Mouse (Mus musculus): ENCODE results near the gene Serpinc1.
"Not testable (repeated sequence)": the region's sequence is repeated elsewhere in the genome, so short reads cannot be mapped to it uniquely, and the experiment has no call there.

Serpinc1 gene

DNA sequence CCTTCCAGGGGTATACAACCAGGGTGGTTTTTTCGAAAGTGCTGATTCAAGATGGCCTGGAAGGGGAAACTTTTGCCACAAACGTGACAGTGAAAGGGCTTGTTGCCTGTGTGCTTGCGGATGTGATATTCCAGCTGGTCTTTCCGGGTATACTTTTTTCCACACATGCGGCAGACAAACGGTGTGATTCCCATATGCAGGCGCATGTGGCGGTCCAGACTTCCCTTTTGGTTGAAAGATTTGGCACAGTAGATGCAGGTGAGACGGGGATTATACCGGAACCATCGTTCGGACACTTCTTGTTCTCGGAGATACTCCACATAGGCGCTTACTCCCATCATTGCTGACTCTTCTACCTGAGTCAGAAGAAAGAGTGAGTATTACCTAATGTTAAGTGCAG is 41.7 kb downstream of the Serpinc1 start:
- DNase-seq (ENCODE audit: low read depth in 2 of 2, low spot score in 2 of 2): no peak

DNA sequence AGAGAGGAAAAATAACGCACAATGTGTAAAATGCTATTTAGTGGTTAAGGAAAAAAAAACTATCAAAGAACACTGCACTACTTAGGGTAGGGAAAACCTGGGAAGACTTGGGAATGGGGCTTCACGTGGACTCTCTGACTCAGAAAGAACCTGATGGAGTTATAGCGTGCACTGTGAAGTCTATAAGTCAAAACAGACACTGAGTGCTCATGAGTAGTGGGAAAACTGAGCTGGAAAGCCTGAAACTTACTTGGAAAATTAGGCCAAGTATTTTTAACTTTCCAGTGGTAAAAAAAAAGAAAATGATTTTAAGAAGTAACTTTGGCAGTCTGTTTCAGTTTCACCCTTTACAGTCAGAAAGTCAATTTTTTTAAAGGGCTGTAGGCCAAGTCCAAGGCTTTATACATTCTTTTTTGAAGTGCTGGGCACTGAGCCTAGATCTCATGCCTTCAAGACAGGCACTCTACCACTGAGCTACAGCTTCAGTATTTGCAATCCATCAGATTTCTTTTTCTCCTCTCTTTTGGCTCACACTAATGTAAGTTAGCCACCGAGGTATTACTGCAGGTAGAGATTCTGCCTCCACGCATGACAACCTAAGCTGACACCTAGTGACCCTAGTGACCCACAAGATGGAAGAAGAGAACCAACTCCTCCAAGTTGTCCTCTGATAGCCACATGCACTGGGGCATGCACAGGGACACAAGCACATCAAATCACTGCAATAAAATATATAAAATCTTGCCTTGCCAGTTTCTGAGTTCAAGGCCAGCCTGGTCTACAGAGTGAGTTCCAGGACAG is 47.2 kb downstream of the Serpinc1 start:
- no peak for DNase-seq (ENCODE audit: low read depth in 2 of 2, low spot score in 2 of 2)

DNA sequence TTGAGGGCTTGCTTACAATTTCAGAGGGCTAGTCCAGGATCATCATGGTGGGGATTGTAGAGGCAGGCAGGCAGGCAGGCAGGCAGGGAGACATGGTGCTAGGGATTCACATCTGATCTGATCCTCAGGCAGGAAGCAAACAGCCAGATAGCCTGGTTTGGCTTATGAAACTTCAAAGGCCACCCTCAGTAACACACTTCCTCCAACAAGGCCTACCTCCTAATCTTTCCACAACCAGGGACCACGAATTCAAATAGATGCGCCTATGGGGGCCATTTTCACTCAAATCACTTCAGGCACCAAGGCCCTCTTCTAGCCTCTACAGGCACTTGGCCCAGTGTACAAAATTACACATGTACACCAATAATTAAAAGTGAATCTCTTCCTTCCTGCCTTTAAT is 48.8 kb downstream of the Serpinc1 start:
- DNase-seq (ENCODE audit: low read depth in 2 of 2, low spot score in 2 of 2): no peak

DNA sequence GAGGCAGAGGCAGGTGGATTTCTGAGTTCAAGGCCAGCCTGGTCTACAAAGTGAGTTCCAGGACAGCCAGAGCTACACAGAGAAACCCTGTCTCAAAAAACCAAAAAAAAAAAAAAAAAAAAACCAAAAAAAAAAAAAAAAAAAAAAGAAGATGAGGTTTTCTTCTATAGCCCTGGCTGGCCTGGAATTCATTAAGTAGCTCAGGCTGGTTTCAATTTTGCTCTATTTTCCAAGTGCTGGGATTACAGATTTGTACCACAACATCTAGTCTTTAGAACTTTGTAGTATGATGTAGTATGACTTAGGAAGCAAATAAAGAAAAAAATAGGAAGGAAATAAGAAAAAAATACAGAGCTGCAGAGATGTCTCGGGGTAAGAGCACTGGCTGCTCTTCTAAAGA is 50.0 kb downstream of the Serpinc1 start:
- not testable (repeated sequence) for DNase-seq (ENCODE audit: low read depth in 2 of 2, low spot score in 2 of 2)

DNA sequence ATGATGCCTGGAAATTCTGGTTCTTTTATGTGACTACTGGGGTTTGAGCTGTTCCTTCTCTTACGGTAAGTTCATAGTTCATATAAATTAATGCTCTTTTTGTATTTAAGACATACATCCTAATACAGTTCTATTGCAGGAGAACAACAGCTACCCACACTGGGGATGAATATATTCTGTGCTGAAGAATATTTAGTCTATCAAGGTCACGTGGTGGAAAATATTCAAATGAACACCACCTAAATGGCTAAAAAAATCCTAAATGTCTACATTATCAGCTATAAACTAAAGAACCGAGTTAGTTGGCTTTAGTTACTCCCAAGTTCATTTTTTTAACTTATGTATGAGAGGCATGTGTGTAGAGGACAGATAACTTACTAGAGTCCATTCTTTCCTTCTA is 51.7 kb downstream of the Serpinc1 start:
- DNase-seq (ENCODE audit: low read depth in 2 of 2, low spot score in 2 of 2): no peak

DNA sequence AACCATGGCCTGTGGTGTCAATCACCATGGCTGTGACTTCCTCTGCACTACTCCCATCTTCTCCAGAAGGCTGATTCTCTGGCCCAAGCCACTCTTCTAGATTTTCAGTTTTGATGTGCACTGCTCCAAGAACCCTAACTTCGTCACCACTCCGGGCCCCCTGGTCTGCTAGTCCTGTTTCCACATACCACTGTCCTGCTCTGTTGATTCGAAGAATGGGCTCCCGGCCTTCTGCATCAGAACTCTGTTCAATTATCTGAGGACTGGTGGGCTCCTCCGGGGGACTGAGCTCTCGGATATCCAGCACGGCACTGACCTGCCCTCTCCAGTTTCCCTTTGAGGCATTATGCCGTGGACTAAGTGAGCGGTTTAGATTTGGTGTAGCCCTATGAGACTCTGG is 53.5 kb downstream of the Serpinc1 start:
- no peak for DNase-seq (ENCODE audit: low read depth in 2 of 2, low spot score in 2 of 2)

DNA sequence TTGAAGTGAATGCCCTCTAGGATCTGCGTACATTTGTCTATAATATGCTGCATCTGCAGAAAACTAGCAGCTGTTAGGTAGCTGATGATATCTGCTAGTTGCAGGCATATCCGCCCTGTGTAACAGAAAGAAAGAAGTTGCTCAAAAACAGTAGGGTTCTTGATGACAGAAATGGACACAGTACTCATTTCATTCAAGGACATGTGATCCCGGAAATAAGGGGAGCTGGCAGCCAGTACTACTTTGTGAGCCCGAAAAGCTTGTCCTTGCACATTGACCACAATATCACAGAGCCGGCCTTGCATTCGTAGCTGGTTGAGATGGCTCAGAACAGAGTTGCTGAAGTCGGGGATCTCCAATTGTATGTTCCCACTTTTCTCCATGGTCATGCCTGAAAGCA is 54.0 kb downstream of the Serpinc1 start:
- no peak for DNase-seq (ENCODE audit: low read depth in 2 of 2, low spot score in 2 of 2)

DNA sequence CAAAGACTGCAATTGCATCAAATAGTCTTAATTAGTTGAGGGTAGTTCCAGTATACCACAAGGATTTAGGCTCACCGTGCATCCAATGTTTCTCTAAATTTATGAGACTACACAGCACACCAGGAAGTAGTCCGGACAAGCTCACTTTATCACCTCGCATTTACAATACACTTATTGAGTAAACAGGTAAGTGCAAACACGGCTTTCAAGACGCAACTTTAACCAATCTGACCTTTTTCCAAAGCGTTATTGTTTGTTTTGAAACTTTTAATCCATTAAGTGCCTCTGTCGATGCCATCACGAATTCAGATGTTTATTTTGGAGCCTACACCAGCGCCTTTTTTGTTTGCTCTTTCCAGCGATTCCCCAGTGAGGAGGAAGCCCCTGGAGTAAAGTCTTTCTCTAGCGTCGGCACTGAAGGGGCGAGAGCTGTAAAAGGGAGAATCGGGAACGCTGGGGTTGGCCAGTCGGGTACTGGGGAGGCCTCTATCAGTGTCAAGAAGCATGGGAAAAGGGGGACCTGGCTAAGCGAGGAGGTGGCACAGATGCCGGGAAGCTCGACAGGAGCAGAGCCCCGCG is 55.6 kb downstream of the Serpinc1 start:
- DNase-seq (ENCODE audit: low read depth in 2 of 2, low spot score in 2 of 2): no peak

DNA sequence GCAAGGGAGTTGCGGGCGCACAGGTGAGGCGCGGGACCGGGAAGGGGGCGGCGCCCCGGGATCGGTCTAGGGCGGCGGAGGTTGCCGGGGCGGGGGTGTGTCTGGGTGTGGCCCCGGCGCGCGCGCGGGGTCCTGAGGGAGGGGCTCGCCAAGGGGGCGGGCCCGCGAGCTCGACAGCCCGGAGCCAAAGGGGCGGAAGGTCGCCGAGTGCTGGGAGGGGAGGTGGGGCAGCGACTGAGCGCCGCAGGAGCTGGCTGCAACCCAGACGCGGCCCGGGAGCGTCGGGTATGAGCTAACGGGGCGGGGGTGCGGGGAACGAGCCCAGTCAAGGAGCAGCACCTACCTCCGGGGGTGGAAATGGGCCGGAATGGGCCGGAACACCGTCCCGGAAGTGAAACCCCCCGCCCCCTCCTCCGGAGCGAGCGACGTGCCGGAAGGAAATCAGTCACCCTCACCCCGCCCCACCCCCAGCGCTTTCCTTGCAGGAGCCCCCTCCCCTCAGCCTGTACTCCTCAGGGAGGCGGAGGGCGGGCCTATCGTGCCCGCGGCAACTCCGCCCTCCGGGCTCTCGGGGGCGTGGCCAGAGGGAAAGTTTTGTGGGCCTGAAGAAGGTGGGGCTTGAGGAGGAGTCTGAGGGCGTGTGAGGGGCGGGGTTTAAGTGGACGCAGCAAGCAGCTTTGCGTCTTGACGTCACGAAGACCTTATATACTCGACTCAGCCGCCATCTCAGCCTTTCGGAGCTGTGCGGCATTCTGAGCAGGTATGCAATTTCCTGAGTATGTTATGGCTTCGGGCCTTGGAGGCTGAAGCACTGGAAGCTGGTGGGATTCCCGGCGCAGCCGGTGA is 56.3 kb downstream of the Serpinc1 start, which contains the start of gene Zbtb37:
Gene Zbtb37 (minus strand): TSS at position 415 of the 846 bp plus-strand sequence.
- DNase-seq (ENCODE audit: low read depth in 2 of 2, low spot score in 2 of 2): peak; percentile 96 to 97

DNA sequence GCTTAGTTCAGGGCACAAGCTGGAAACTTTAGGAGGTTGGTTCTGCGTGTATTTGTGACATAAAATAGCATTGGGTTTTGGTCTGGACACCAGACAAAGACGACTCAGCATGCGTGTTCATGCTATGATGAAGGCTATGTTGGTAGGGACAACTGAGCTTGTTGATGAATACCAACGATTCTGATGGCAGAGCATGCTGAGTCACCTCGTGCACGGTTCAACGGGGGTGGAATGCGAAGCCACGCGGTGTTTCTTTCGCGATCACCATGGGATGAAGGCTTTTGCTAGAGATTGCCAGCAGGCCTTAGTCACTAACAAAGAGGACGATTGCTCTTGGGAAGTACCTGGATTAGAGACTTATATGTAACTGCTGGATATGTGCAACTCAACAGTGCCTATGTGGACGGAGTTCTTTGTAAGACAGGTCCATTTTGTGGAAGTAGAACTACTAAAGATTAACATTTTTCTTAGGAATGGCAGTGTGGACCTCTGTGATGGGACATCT is 56.9 kb downstream of the Serpinc1 start:
- no peak for DNase-seq (ENCODE audit: low read depth in 2 of 2, low spot score in 2 of 2)

DNA sequence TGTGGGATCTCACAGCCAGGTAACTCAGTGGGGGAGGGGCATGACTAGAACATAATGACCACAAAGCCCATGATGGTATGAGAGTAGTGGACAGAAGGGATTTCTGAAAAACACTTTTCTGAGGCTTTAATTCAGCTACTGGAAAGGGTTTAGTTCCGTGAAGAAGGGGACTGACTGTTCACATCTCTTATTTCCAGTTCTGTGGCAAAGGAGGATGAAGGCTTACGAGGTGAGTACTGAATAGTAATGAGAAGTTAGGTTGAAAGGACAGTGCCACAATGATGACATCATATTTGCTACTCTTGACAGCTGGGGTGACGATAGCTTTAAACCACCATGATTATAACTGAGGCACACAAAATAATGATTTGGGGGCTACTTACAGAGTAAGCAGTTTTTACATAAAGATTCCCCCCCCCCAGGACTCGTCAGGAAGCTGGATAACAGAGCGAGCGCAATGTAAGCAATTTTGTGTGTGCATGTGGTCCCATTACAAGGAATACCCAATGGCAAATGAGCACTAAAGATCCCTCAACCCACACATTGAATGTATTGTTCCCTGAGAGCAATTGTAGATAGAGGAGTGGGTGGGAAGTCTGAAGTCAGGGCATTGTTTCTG is 57.5 kb downstream of the Serpinc1 start:
- DNase-seq (ENCODE audit: low read depth in 2 of 2, low spot score in 2 of 2): no peak

DNA sequence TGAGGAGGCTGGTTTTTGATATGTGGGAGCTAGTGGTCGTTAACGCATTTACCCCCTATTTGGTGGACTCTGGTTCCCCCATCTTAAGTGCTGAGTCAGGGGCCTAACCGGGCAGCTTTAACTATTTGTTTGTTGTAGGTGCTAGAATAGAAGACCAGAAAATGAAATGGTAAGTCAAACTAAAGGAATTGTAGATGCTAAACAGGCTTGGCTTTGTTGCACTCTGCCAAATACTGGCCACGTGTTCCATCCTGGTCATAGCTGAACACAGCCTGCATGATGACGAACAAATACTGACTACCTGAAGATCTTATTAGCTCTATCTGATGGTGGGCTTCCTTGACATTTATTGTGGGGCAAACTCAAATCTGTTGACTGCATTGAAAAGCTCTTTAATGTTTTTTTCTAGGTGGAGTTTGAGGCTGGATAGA is 58.0 kb downstream of the Serpinc1 start:
- no peak for DNase-seq (ENCODE audit: low read depth in 2 of 2, low spot score in 2 of 2)

DNA sequence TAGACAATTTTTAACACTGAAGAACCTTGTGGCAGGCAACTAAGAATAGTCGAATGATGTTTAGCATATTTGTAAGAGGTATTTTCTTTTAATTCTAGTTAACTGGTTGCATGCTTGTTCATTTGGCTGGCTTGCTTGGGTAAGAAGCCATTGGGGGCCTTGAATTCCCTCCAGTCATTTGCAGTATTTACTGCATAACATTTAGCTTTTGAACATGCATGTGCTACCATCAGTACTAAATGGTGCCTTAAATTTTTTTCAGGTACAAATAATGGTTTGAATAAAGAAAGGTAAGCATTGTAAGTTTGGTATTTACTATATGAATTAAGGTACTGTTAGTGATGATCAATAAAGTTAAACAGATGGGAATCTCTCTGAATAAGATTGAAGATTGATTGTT is 58.6 kb downstream of the Serpinc1 start:
- DNase-seq (ENCODE audit: low read depth in 2 of 2, low spot score in 2 of 2): no peak

DNA sequence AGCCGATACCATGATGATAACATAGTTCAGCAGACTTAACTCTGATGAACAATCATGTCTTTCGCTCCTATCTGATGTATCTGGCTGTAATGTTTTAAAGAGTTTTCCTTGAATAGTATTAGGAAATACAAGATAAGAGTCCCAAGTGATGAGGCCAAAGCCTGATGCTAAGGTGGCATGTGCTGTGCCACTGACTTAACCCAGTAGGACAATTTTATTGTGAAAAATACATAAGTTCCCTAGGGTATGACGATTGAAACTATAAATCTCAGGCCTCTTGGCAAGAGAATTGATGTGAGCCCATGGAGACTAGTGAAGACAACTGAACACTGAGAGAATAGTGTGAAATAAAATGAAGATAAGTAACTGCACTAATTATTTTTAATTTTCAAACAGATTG is 59.2 kb downstream of the Serpinc1 start:
- DNase-seq (ENCODE audit: low read depth in 2 of 2, low spot score in 2 of 2): no peak

DNA sequence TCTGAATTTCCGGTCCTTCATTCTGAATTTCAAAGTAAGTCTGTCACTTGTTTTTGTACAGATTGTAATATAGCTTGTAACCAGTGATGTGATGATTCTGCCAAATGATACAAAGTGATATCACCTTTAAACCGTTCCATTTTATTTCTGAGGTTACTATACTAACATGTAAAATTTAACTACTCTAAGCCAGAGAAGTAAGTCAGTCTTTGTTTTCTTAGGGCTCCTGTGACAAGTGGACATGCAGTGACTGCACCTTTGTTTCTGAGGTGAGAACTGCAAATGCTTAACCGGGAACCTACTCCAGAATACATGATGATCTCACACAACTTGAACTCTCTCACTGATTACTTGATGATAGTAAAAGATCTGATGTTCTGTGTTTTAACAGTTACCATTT is 59.6 kb downstream of the Serpinc1 start:
- no peak for DNase-seq (ENCODE audit: low read depth in 2 of 2, low spot score in 2 of 2)

DNA sequence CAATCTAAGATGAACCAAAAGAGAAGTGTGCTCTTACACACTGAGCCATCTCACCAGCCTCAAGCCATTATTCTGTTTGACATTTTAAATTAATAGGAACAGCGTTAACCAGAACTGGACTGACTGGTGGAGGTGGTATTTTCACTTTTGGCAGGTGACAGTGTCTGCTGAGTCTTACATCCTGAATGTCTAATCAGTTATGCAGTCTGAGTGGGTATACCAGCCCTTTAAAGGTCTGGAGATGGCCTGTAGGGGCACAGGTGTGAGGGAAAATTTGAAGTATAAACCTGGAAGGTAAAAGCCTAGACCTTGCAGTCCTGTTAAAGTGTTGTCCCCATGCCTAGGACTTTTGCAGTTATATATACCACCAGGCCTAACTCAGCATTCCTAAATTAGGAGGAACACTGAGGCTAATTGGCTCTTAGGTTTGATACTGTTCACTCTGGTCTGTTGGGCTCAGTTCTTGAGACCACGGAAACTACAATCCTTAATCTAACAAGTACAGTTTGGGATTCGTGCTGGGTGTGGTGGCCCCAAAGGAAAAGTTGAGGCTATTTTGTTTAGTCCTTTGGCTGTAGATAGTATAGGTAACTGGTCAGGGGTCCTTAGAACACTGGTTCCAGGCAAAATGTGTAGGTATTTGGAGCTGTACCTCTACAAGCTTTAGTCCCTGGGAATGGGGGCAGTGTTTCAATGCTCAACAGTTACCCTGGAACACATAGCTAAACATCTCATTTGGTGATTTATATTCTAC is 60.8 kb downstream of the Serpinc1 start:
- no peak for DNase-seq (ENCODE audit: low read depth in 2 of 2, low spot score in 2 of 2)

DNA sequence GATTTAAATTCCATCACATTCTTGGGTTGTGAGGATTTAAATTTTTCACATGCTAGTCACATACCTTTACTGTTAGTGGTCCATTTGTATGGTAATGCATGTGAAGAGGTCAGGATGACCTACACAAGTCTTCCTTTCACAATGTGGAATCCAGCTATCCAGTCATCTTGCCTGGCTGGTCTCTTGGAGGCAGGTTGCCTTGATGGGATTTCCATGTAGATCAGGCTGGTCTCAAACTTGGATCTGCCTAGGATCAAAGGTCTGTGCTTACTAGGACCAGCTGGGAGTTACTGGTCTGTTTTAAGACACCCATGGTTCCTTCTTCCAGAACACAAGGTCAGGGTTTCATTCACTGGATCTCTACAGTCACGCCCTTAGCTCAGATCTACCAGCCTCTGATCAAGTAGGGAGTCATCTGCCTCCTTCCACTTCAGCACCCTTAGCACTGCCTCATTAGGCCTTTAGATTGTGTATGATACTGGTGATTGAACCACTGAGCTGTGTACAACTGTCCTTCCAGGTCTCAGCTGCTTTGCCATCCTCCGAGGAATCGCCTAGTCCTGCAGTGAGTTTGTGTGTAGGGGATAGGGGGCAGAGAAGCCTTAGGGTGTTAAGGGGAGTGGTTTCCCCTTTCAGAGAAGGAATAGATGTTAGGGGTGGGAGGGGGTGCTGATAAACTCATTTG is 61.5 kb downstream of the Serpinc1 start:
- no peak for DNase-seq (ENCODE audit: low read depth in 2 of 2, low spot score in 2 of 2)

DNA sequence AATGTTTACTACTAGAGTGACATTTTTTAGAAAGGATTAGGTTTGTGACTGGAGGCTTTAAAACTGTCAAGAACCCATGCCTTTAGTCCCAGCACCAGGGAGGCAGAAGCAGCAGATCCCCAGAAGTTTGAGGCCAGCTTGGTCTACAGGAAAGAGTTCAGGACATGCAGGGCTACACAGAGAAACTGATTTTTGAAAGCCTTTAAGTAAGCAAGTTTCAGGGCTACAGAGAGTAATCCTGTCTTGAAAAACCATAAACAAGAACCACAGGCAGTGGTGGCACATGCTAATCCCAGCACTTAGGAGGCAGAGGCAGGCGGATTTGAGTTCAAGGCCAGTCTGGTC is 62.0 kb downstream of the Serpinc1 start:
- DNase-seq (ENCODE audit: low read depth in 2 of 2, low spot score in 2 of 2): no peak

DNA sequence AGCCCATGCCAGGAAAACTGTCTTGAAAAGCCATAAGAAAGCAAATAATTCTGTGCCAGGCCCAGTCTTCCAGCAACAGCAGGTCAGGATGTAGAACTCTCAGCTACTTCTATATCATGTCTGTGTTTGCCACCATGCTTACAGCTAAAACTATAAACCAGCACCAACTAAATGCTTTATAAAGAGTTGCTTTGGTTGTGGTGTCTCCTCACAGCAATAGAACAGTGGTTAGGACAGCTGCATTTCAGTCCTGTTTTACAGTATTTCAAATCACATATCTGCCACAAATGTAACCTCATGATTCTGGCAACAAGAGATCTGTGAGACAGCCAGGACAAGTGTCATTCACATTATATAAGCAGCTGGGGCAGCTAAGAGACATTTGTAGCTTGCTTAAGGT is 62.5 kb downstream of the Serpinc1 start:
- no peak for DNase-seq (ENCODE audit: low read depth in 2 of 2, low spot score in 2 of 2)

Data from CD8-positive naive resting alpha-beta T cell, adult 2 months (primary cell).